Mouse (Mus musculus): ENCODE measurements around the gene Pptc7. TPM values are rescaled to one million over a fixed set of nuclear protein-coding genes. Genes with fewer than 3 reads are reported as not detected.

Gene Pptc7
- polyA plus RNA-seq, 1 experiment from 2014 or later: 8.6 TPM

GRCm38 (mm10) chr5:122288147-122288811 lies 4.1 kb downstream of the Pptc7 start:
- Histone ChIP-seq H3K4me2 (ENCODE audit: low read depth, low read length) (no peak overlapping the region), H3K36me3 (ENCODE audit: control insufficient read depth, insufficient read depth, low read length) (0 out of 2 replicates have a peak, but pooled peaks cover 3% of the 10 kb centered on the region), H3K4me3 (ENCODE audit: low read length) (no peak overlapping the region), H3K9me3 (ENCODE audit: control insufficient read depth, low read length) (no peaks in the 10 kb centered on the region), H3K27me3 (ENCODE audit: control insufficient read depth, insufficient read depth, low read depth, low read length) (no peaks in the 10 kb centered on the region), H3K4me1 (replicated peaks; ENCODE audit: control insufficient read depth, insufficient read depth, low read length) (peaks cover 28% of the 10 kb centered on the region), H3K27ac (ENCODE audit: low read length) (no peak overlapping the region), H3K9ac (ENCODE audit: low read length) (no peak overlapping the region)
- no peak for ATAC-seq (ENCODE audit: low read depth)
- 84% methylated on average over 4 of the region's 4 CpGs for WGBS

GRCm38 (mm10) chr5:122291149-122291548 lies 7.0 kb downstream of the Pptc7 start:
- H3K4me3 ChIP-seq (ENCODE audit: low read length): no peak overlapping the region
- ATAC-seq (ENCODE audit: low read depth): no peak
- no peak overlapping the region for H3K9ac ChIP-seq (ENCODE audit: low read length)
- no peaks in the 10 kb centered on the region for H3K9me3 ChIP-seq (ENCODE audit: control insufficient read depth, low read length)
- H3K4me2 ChIP-seq (ENCODE audit: low read depth, low read length): peak overlapping the region; percentile 16; the same call in 1 of the 2 replicates
- H3K27me3 ChIP-seq (ENCODE audit: control insufficient read depth, insufficient read depth, low read depth, low read length): no peaks in the 10 kb centered on the region
- peak overlapping the region; percentile 88 for H3K27ac ChIP-seq (ENCODE audit: low read length)
- peaks cover 35% of the 10 kb centered on the region for H3K4me1 ChIP-seq (replicated peaks; ENCODE audit: control insufficient read depth, insufficient read depth, low read length)
- 0 out of 2 replicates have a peak, but pooled peaks cover 3% of the 10 kb centered on the region for H3K36me3 ChIP-seq (ENCODE audit: control insufficient read depth, insufficient read depth, low read length)
- 58% methylated on average over 6 of the region's 6 CpGs for WGBS

- peak; percentile 69 for ATAC-seq (ENCODE audit: low read depth)
- Histone ChIP-seq H3K9ac (ENCODE audit: low read length) (0 out of 2 replicates have a peak overlapping the region, but pooled peaks have one; percentile 15), H3K9me3 (ENCODE audit: control insufficient read depth, low read length) (no peaks in the 10 kb centered on the region), H3K27me3 (ENCODE audit: control insufficient read depth, insufficient read depth, low read depth, low read length) (no peaks in the 10 kb centered on the region), H3K4me2 (ENCODE audit: low read depth, low read length) (peak overlapping the region; percentile 16; the same call in 1 of the 2 replicates), H3K27ac (ENCODE audit: low read length) (peak overlapping the region; percentile 88), H3K36me3 (ENCODE audit: control insufficient read depth, insufficient read depth, low read length) (0 out of 2 replicates have a peak, but pooled peaks cover 3% of the 10 kb centered on the region), H3K4me3 (ENCODE audit: low read length) (no peak overlapping the region), H3K4me1 (replicated peaks; ENCODE audit: control insufficient read depth, insufficient read depth, low read length) (peaks cover 33% of the 10 kb centered on the region)
- 46% methylated on average over 17 of the region's 17 CpGs for WGBS
These were observed 7.6 kb downstream of the Pptc7 start for GRCm38 (mm10) chr5:122291553-122292339.

- Histone ChIP-seq H3K4me1 (replicated peaks; ENCODE audit: control insufficient read depth, insufficient read depth, low read length) (peaks cover 33% of the 10 kb centered on the region), H3K36me3 (ENCODE audit: control insufficient read depth, insufficient read depth, low read length) (0 out of 2 replicates have a peak, but pooled peaks cover 3% of the 10 kb centered on the region), H3K27me3 (ENCODE audit: control insufficient read depth, insufficient read depth, low read depth, low read length) (no peaks in the 10 kb centered on the region), H3K9me3 (ENCODE audit: control insufficient read depth, low read length) (no peaks in the 10 kb centered on the region), H3K4me3 (ENCODE audit: low read length) (no peak overlapping the region), H3K9ac (ENCODE audit: low read length) (no peak overlapping the region), H3K4me2 (ENCODE audit: low read depth, low read length) (no peak overlapping the region), H3K27ac (ENCODE audit: low read length) (no peak overlapping the region)
- ATAC-seq (ENCODE audit: low read depth): no peak
- 72% methylated on average over 6 of the region's 6 CpGs for whole genome bisulfite sequencing
These were observed 9.0 kb downstream of the Pptc7 start for GRCm38 (mm10) chr5:122293131-122293530.

GRCm38 (mm10) chr5:122294219-122294735 lies 10.1 kb downstream of the Pptc7 start:
- 0 out of 2 replicates have a peak, but pooled peaks cover under 1% of the 10 kb centered on the region for H3K36me3 ChIP-seq (ENCODE audit: control insufficient read depth, insufficient read depth, low read length)
- ATAC-seq (ENCODE audit: low read depth): no peak
- H3K4me3 ChIP-seq (ENCODE audit: low read length): no peak overlapping the region
- no peaks in the 10 kb centered on the region for H3K9me3 ChIP-seq (ENCODE audit: control insufficient read depth, low read length)
- no peak overlapping the region for H3K9ac ChIP-seq (ENCODE audit: low read length)
- H3K4me2 ChIP-seq (ENCODE audit: low read depth, low read length): no peak overlapping the region
- no peak overlapping the region for H3K27ac ChIP-seq (ENCODE audit: low read length)
- H3K4me1 ChIP-seq (replicated peaks; ENCODE audit: control insufficient read depth, insufficient read depth, low read length): peaks cover 33% of the 10 kb centered on the region
- H3K27me3 ChIP-seq (ENCODE audit: control insufficient read depth, insufficient read depth, low read depth, low read length): no peaks in the 10 kb centered on the region
- WGBS: 81% methylated on average over 3 of the region's 3 CpGs

GRCm38 (mm10) chr5:122295113-122295935 lies 11.2 kb downstream of the Pptc7 start:
- Histone ChIP-seq H3K4me2 (ENCODE audit: low read depth, low read length) (no peak overlapping the region), H3K4me3 (ENCODE audit: low read length) (no peak overlapping the region), H3K4me1 (replicated peaks; ENCODE audit: control insufficient read depth, insufficient read depth, low read length) (peaks cover 33% of the 10 kb centered on the region), H3K36me3 (ENCODE audit: control insufficient read depth, insufficient read depth, low read length) (no peaks in the 10 kb centered on the region), H3K9ac (ENCODE audit: low read length) (no peak overlapping the region), H3K27me3 (ENCODE audit: control insufficient read depth, insufficient read depth, low read depth, low read length) (no peaks in the 10 kb centered on the region), H3K9me3 (ENCODE audit: control insufficient read depth, low read length) (no peaks in the 10 kb centered on the region), H3K27ac (ENCODE audit: low read length) (no peak overlapping the region)
- peak; percentile 72 for ATAC-seq (ENCODE audit: low read depth)
- 55% methylated on average over 14 of the region's 14 CpGs for WGBS

- no peaks in the 10 kb centered on the region for H3K36me3 ChIP-seq (ENCODE audit: control insufficient read depth, insufficient read depth, low read length)
- no peak for ATAC-seq (ENCODE audit: low read depth)
- H3K9me3 ChIP-seq (ENCODE audit: control insufficient read depth, low read length): no peaks in the 10 kb centered on the region
- no peak overlapping the region for H3K4me2 ChIP-seq (ENCODE audit: low read depth, low read length)
- no peaks in the 10 kb centered on the region for H3K27me3 ChIP-seq (ENCODE audit: control insufficient read depth, insufficient read depth, low read depth, low read length)
- H3K4me3 ChIP-seq (ENCODE audit: low read length): no peak overlapping the region
- peaks cover 23% of the 10 kb centered on the region for H3K4me1 ChIP-seq (replicated peaks; ENCODE audit: control insufficient read depth, insufficient read depth, low read length)
- H3K9ac ChIP-seq (ENCODE audit: low read length): no peak overlapping the region
- 88% methylated on average over 6 of the region's 6 CpGs for WGBS
- no peak overlapping the region for H3K27ac ChIP-seq (ENCODE audit: low read length)
These were observed 15.9 kb downstream of the Pptc7 start for GRCm38 (mm10) chr5:122300071-122300518.

- Histone ChIP-seq H3K27ac (ENCODE audit: low read length) (no peak overlapping the region), H3K9ac (ENCODE audit: low read length) (no peak overlapping the region), H3K4me3 (ENCODE audit: low read length) (no peak overlapping the region), H3K4me2 (ENCODE audit: low read depth, low read length) (no peak overlapping the region), H3K27me3 (ENCODE audit: control insufficient read depth, insufficient read depth, low read depth, low read length) (no peaks in the 10 kb centered on the region), H3K4me1 (replicated peaks; ENCODE audit: control insufficient read depth, insufficient read depth, low read length) (peaks cover 17% of the 10 kb centered on the region), H3K36me3 (ENCODE audit: control insufficient read depth, insufficient read depth, low read length) (no peaks in the 10 kb centered on the region), H3K9me3 (ENCODE audit: control insufficient read depth, low read length) (no peaks in the 10 kb centered on the region)
- WGBS: 61% methylated on average over 17 of the region's 17 CpGs
- peak; percentile 36; the same call in 1 of the 2 replicates for ATAC-seq (ENCODE audit: low read depth)
These were observed 18.9 kb downstream of the Pptc7 start for GRCm38 (mm10) chr5:122302810-122303745.
